Mouse (Mus musculus): ENCODE results near the gene Btla.

Btla gene

DNA sequence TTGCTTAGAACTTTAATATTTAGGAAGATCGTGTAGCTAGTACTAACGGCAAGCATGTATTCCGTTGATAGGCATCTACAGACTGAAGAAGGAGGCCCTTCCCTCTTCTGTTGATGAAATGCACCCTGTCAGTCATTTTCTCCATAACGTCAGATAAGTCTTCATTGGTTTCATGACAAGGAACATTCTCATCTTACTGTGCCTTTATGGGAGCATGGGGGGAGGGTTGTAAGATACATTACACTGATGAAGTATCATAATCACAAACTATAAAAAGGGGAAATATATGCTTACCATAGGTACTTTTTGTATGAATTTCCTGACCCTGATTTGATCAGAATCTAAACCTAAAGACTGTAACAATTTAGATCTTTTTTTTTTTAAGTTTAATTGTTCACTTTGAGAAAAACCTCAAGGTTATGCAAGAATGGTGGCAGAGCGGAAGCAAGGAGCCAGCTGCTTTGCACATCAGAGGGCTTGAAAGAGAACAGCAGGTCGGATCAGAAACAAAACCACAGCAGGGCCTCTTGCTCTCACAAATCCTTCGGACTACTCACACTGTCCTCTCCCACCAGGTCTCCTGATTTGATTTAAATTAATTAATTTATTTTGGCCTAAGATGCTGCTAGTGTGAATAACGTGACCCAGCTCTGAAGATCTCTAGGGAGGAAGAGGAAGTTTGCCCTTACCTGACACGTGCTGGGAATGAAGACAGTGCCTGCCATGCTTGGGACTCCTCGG, at the start of gene Btla:
TSS of gene Btla (plus strand) at position 668 of the 741 bp plus-strand sequence.
- DNase-seq = no peak

DNA sequence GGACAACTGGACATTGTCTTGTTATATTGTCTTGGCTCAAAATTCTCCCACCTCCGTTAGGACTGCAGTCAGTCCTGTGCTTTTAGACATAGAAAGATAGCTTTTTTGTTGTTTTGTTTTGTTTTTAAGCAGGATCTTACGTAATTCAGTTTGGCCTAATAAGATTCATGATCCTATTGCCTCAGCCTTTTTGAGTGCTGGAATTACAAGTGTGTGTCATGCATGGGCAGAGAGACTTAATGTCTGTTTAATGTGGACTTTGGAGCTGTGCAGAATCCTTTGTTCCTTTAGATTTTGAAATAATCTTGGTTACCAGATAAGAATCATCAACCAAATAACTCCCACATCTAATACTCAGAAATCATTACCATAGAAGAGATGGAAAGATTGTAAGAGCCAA, 45.6 kb upstream of the Btla start:
- no peak for DNase-seq

DNA sequence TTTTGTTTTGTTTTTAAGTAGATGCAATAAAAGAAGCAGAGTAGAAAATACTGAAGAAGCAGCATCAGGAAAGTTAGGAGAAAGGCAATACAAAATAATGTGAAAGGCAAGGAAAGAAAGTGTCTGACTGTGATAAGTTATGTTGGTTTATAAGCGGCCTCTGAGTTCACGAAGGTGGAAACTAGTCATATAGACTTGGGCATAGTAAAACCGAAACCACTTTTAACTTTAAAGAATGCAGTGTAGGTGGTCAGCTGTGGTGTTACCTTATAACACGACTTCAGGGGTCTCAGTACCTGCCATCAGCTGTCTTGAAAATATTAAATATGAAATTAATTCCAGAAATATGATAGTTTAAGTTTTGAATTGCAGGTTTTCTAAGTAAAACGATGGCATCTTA, 42.3 kb upstream of the Btla start:
- DNase-seq = no peak

DNA sequence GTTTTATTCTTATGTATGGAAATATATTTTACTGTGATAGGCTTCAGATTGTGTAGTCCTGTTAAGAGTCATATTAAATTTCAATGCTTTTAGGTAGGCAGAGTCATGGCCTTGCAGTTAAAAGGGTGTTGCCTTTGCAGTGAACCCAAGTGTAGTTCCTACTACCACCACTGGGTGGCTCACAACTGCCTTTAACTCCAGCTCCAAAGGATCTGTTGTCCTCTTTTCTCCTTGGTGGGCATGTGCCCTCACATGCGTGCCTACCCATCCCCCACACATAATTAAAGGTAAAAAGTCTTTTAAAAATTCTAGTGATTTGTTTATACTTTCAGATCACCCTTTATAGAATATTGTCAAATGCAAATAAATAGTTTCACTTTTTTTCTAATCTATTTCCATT, 31.5 kb upstream of the Btla start:
- DNase-seq = peak; percentile 85

DNA sequence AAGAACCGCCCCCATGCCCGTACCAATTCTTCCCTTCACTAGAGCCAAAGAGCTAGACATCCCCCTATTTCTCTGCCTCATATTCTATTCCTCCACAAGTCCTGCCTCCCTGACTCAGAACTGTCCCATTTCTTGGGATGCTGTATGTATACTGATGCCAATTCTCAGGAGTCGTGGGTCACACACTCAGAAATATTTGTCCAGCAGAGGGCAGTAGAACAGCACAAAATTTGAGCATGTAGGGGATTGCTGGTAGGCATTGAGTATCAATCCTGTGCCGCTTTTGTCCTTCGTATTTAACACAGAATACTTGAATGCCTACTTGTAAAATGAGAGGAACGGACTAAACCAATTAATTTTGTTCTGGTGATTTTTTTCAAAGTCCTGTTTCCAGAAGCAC, 27.3 kb upstream of the Btla start:
- DNase-seq = peak; percentile 84

DNA sequence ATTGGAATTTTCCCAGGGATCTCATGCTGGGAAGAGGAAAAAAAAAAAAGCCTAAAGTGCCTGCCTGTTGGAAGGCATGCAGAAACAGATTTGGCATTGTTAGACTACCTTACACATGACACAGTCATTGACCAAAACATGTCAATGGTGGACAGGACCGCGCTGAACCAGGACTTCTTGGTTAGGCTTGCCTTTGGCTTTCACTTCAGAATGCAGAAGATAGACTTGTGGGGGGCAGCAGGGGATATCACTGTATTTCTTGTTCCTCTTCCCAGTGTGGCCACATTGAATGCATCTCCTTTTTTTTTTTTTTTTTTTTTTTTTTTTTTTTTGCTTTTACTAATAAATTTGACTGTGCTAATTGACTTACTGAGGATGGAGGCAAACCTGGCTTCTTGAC, 22.7 kb upstream of the Btla start:
- no peak for DNase-seq

DNA sequence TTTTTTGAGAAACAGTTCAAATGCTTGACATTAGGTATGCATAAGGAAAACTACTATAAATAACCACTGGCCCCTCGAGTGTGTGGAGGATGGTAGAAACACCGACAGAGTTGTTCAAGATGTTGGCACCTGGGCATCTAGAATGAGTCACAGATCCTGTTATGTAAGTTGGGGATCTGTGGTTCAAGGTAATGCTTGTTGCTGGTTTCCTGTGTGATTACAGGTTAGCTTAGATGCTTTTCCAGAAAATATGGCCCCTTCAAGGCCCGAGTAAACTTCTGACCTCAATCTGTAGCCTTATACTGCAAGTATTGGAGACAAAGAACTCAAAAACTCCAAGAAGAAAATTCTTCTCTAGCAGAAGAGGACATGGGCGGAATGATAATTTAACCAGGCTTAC, 19.7 kb upstream of the Btla start:
- no peak for DNase-seq

DNA sequence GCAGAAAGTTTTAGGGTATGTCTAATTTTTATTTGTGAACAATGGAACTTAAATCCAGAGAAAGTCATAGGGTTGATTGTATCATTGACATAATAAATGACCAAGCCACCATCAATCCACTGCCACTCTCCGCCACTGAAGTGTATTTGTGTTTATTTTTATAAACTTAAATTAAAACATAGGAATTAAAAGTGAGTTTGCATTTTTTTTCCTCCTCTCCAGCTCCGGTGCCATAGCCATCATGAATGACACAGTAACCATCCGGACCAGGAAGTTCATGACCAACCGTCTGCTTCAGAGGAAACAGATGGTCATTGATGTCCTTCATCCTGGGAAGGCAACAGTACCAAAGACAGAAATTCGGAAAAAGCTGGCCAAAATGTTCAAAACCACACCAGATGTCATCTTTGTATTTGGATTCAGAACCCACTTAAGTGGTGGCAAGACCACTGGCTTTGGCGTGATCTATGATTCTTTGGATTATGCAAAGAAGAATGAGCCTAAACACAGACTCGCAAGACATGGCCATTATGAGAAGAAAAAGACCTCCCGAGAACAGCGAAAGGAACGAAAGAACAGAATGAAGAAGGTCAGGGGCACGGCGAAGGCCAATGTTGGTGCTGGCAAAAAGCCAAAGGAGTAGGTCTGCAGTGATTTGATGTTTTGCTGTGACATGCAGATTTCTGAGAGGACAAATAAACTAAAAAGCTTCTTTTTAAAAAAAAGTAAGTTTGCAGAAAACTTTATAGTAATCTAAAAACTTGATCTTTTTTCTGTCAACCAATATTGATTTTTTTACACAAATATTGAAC, 19.1 kb upstream of the Btla start:
- no peak for DNase-seq

DNA sequence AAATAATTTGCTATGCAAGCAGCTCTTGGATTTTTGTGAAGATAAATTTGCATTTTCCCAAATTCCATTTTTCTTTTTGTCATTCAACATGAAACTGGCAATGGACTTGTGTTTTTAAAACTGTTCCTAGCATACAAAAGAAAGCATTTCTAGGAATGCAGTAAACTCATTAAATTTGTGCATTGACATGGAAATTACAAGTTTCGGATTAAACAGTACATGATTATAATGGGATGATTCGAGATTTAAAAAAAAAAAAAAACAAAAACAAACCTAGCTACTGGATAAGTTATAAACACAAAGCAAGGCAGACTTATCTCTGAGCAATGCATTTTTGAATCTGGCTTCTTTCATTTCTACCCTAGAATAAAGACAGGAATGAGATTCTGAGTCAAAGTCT, 2.1 kb upstream of the Btla start:
- no peak for DNase-seq

DNA sequence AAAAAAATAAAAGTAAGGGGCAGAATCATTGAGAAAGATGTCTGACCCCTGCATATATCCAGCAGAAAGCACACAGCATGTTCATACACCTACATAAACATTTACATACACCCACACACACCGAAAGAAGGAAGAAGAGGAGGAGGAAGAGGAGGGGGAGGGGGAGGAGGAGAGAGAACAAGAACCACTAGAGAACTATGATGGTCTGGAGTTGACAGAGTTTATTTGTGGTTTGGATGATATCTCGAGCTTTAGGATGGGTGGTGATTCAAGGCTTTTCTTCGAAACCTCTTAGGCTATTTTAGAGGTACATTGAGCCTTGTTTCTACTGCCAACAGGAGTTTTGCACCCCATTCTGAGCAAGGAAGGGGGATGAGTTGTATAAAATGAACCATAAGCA, 1.3 kb upstream of the Btla start:
- DNase-seq = no peak

DNA sequence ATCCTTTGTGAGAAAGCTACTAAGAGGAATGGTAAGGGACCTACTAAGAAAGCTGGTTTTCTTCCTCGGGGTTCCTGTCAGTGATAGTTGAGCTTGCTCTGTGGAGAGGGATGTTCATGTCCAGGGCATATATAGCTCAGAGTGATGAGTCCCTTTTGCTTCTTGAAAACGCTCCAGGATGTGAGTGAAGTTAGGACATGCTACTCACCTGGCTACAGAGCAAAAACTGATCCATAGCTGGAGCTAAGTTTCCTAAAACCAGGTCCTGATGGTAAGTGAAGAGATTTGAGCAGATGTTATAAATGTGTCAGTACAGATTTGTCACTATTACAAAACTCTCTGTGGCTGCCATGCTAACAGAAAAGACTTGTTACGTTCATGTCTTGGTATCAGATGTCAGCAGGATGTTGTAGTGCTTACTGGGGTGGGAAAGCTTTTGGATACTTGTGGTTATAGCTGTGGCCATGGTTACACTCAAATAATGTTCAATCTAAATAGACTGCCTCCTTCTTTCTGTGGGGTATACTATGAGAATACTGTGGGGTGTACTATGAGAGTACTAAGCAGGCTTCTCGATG, 405 bp downstream of the Btla start:
- DNase-seq = no peak

DNA sequence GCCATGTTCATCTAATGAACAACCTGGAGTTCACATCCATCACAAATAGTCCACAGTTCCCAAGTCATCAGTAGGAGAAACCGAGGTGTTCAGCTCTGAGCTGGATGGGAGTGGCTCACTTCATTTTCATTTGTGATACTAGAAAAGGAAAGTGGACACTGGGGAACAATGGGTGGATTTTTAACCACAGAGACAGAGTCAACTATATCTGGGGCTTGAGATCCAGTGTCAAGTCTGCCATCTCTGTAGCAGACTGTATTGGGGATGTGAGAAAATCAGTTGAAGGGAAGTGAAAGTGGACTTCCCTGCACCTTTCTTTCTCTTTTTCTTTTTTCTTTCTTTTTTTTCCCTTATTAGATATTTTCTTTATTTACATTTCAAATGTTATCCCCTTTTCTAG, 2.9 kb downstream of the Btla start:
- no peak for DNase-seq

DNA sequence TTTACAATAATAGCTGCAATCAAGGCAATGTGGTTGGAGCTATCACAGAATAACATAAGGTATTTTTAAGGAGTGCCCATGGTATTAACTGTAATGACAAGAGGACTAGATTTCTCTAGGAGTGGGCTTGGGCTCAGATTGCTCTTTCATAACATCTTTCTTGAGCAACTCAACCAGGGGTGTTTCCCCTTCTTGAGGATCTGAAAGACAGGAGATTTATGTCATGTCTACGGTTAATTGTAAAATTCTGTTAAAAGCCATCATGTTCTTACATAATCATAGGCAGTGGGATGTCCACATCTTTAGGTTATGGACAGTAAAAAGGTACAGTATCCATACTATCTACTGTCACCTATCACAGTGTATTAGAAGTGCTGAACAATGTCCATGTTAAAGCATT, 7.2 kb downstream of the Btla start:
- DNase-seq = no peak

DNA sequence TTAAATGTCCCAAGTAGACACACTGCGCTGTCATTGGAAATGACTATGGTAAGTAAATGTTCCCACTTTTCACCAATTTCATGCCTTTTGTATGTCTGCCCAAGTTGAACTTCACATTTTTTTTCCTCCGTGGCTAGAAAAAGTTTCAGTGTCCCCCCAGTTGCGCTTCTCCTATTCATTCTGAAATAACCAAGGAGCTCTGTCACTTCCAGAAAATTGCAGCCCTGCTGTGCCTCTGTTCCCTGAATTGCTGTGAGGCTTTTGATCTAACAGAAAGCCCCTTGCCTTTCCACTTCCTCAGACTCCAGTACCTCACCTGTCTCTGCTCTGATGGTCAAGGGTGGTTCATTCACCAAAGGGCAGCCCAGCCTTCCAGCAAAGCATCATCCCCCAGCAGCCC, 8.9 kb downstream of the Btla start:
- no peak for DNase-seq

DNA sequence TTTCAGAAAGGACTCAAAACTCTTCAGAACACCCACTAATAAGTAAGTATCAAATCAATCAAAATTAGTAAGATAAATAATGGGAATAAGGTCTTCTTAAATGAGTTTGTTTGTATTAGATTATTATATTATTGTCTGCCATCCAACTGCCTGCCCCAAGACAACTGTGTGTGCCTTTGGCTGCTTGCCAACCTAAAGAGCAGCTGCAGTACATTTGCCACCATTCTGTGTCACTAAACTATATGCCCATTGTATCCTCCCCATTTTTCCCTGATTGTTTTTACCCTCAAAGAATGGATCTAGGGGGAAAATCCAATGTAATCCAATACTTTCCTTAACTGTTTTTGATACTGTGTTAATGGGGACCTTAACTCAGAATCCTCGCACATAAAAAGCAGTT, 18.6 kb downstream of the Btla start:
- DNase-seq = no peak

DNA sequence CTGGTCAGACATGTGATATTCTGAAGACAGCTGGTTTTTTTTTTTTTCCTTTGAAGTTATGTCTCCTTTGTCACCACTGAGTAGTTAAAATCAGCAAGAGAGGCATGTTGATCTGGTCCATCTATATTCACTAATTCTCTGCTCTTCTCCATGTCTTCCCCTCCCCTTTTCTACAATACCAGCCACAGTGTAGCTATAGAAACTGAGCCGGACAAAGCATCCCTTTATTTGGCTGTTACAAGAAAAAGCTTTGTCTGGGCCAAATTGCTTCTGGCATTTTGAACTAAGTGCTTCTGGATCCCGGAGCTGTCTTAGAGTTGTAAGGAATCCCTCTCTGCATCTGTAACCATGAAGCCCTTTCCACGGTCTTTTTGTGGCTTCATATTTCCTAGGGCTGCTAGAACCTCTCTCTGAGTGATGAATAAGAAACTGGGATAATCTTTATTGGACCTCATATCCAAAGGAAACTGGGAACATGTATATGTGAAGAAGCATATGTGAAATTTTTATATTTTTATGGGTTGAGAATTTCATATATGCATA, 20.9 kb downstream of the Btla start:
- no peak for DNase-seq

DNA sequence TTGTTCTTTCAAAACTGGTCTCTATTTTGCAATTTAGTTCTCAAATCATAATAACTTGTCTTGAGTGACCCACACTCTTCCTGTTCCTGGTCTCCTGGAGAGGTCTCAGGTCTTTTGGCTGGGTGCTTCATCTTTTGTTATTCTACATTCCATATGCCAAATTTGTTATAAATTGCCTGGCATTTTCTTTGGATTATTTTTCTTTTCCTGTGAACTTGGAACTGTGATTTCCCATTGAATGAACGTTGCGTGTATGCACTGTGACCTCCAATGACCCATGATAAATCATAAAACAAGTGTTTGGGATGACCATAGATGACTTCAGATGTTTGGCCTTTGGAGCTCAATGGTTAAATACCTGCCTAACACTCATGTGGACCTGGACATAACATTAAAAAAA, 25.6 kb downstream of the Btla start:
- DNase-seq = no peak

DNA sequence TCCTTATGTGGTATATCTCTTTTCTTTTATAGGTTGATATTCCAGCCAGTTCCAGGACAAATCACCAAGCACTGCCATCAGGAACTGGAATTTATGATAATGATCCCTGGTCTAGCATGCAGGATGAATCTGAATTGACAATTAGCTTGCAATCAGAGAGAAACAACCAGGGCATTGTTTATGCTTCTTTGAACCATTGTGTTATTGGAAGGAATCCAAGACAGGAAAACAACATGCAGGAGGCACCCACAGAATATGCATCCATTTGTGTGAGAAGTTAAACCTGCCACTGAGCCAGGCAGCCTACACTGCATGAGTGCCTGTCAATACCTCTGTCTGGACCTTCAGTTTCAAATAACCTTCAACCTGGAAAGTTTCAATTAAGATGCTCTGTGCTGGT, 26.2 kb downstream of the Btla start:
- DNase-seq = no peak

DNA sequence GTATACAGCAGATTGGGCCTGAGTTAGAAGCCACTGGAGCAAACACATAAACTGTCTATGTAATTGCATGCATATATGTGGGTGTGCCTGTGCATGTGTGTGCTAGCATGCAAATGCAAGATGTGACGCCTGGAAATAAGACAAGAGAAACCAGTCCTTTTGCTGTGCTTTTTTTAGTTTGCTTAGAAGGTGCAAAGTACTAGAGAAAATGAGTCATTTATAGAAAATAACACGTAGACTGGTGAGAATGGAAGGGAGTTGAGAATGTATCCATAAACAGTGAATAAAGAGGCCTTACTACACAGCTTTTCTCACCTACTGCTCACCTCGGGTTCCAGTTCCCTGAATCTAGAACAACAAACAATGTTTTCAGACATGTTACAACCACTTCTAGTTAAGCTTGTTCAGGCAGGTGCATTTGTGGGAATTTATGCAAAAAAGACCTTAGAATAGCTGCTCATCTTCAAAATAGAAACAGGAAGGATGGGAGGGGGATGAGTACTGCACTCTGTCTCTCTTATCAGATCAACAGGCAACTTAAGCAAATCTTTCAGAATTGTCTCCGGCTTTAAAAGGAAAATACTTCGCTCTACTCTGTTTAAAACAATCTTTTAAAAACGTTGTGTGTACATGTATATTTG, 27.8 kb downstream of the Btla start:
- DNase-seq = no peak

DNA sequence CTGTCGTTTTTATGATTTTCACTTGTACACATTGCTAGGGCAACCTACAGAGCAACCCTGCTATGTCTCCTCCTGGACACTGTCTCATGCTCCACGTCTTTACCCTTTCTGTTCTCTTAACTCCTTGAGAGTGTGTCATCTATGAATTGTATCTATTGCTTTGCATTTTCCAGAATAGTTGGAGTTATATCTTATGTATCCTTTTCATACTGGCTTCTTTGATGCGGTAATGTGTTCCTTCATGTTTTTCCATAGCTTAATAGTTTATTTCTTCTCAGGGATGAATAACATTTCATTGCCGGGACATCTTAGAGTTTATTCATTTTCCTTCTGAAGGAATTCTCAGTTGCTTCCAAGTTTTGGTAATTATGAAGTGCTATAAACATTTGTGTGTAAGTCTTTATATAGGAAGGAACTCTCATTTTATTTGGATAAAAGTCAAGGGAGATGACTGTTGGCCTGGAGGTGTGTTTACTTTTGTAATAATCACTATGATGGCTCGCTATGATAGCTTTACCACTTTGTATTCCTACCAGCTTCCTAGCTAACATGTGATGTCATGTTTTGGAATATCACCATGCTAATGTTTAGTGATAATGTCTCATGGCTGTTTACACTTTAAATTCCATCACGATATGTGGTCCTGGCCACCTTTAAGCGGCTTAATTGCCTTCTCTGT, 31.2 kb downstream of the Btla start:
- DNase-seq = no peak

DNA sequence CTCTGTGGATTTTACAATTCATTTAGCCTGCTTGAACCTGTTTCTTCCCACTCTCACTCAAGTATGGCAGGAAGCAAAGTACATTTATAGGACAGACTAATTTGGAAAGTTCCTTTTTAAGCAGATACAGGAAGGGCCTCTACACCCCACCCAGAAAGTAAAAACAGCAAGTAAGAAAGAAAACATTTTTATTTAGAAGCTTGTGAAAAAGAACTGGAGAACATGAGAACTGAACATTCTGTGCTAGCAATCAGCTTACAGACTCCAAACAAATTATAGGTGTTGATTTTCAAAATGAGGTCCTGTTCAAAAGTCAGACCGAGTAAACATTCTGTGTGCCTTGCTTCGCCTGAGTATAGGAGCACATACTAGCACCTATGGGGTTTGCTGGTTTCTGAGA, 32.8 kb downstream of the Btla start:
- no peak for DNase-seq

DNA sequence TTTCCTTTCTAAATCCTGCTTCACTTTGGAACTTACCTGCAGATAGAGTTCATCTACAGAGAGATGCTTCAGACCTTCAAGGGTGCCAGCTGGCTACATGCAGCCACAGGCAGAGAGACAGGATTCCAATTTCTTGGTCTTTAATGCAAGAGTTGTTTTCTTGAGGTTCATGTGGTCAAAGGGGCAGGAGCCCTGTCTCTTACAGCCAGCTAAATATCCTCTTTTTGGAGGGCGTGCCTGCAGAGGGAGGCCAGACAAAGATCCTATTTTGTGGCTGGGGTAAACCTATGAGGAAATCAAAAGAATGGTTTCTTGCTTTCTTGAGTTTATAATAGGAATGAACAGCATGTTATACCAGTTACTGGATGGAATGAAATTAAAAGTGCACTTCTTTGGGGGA, 33.5 kb downstream of the Btla start:
- DNase-seq = no peak

DNA sequence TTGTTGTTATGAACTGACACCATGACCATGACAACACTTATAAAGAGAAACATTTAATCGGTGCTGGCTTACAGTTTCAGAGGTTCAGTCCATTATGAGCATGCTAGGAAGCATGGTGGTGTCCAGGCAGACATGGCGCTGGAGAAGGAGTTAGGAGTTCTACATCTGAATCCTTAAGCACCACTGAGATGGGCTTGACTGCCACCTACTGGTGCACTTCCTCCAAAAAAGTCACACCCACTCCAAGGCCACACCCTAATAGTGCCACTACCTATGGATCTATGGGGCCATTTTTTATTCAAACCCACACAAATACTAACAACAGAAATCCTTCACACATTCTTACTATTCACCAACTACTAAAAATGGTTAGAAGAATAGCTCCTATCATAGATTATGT, 35.5 kb downstream of the Btla start:
- no peak for DNase-seq
